Mouse (Mus musculus) kidney, postnatal 25 days (tissue): ENCODE results near the gene Pomt2.

ENCODE experiments used
- DNase-seq, 2 experiments: peaks; one replicate each; pipeline ENCODE4 v3.0.0; 2021; ENCODE audit warnings: mixed read lengths in 2 of 2

Gene Pomt2

GRCm38 (mm10) chr12:87127256-87127655, 20.5 kb downstream of the Pomt2 start:
- no peak for DNase-seq

- no peak for DNase-seq
Observed at GRCm38 (mm10) chr12:87121918-87122589, 25.7 kb downstream of the Pomt2 start.

GRCm38 (mm10) chr12:87107357-87107977, 40.3 kb downstream of the Pomt2 start:
- DNase-seq, result no peak

GRCm38 (mm10) chr12:87104796-87105195, 43.0 kb downstream of the Pomt2 start:
- no peak for DNase-seq

GRCm38 (mm10) chr12:87103471-87103870, 44.3 kb downstream of the Pomt2 start:
- peak in 1 of 2 experiments; percentile 54 for DNase-seq

- no peak for DNase-seq
Observed at GRCm38 (mm10) chr12:87102165-87102631, 45.6 kb downstream of the Pomt2 start, which contains the start of gene Ngb. Gene Ngb, minus strand, starts transcription at chr12:87102539.

- DNase-seq, result no peak
Observed at GRCm38 (mm10) chr12:87100331-87100730, 47.4 kb downstream of the Pomt2 start.

GRCm38 (mm10) chr12:87093671-87094070, 54.1 kb downstream of the Pomt2 start:
- DNase-seq, result no peak

- DNase-seq, result peak; percentile 4 to 49
Observed at GRCm38 (mm10) chr12:87093249-87093648, 54.5 kb downstream of the Pomt2 start.

- DNase-seq, result no peak
Observed at GRCm38 (mm10) chr12:87091916-87092315, 55.9 kb downstream of the Pomt2 start.

- DNase-seq, result peak; percentile 58 to 61
Observed at GRCm38 (mm10) chr12:87089701-87090100, 58.1 kb downstream of the Pomt2 start.

GRCm38 (mm10) chr12:87089255-87089654, 58.5 kb downstream of the Pomt2 start:
- no peak for DNase-seq

GRCm38 (mm10) chr12:87088331-87088730, 59.4 kb downstream of the Pomt2 start:
- DNase-seq, result no peak

- DNase-seq, result no peak
Observed at GRCm38 (mm10) chr12:87087236-87087635, 60.5 kb downstream of the Pomt2 start.

GRCm38 (mm10) chr12:87082797-87083196, 65.0 kb downstream of the Pomt2 start:
- DNase-seq, result peak; percentile 27 to 57

- no peak for DNase-seq
Observed at GRCm38 (mm10) chr12:87076610-87077009, 71.2 kb downstream of the Pomt2 start.

GRCm38 (mm10) chr12:87070520-87070919, 77.2 kb downstream of the Pomt2 start:
- DNase-seq, result no peak

- no peak for DNase-seq
Observed at GRCm38 (mm10) chr12:87066429-87066828, 81.3 kb downstream of the Pomt2 start.

GRCm38 (mm10) chr12:87065446-87065845, 82.3 kb downstream of the Pomt2 start:
- no peak for DNase-seq

GRCm38 (mm10) chr12:87057066-87057465, 90.7 kb downstream of the Pomt2 start:
- DNase-seq, result peak; percentile 56 to 74
